Mouse (Mus musculus): ENCODE measurements around the gene Nfe2l3.

The Nfe2l3 gene

DNA sequence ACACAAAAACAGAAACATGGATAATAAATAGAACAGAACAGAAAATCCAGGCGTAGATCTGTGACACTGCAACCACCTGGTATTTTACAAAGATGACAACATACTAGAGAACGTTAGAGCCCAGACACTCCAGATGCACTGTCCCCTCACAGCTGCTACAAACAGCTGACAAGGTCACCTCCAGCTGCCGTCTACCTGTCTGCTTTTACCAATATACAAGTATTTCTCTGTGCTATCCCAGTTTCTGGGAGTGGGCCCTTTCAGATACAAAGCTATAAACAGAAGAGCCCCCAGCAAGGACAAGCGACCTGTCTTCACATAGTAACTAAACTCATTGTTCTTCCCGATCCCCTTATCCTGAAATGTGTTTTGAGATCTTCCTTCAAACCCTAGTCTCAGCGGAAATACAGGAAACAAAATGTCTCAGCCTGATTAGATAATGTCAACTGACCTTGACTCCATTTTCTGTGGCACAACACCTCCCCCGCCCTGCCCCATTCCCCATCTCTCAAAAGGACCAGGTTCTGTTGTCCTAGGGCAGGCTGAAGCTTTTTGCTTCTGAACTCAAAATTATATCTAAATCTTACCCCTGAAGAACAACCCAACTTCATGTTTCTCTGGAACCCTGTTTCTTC is 53.7 kb downstream of the Nfe2l3 start:
- no peak for DNase-seq

GRCm38 (mm10) chr6:51486731-51487130 is 54.3 kb downstream of the Nfe2l3 start:
- DNase-seq, result no peak

GRCm38 (mm10) chr6:51489787-51490186 is 57.3 kb downstream of the Nfe2l3 start:
- DNase-seq, result peak; percentile 21 to 26

- no peak for DNase-seq
Observed at GRCm38 (mm10) chr6:51497321-51498111, 65.0 kb downstream of the Nfe2l3 start.

DNA sequence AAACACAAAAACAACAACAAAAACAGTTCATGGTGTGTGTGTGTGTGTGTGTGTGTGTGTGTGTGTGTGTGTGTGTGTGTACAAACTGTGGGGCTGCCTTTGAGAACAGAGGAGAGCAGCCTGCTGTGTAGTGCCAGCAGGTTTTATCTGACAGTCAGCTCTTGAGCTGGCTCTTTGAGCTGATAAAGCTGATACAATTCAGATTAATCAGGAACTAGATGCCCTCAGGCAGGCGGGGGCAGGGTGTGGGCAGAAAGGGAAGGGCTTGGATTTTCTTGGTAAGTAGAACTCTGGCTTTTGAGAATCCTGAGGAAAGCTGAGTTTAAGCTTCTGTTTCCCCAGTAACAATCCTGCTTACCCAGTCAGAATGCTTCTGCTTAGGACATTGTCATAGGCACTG is 73.2 kb downstream of the Nfe2l3 start:
- DNase-seq, result no peak

- DNase-seq, result no peak
Observed at GRCm38 (mm10) chr6:51507556-51507955, 75.1 kb downstream of the Nfe2l3 start.
